Mouse (Mus musculus) telencephalon, adult 2 months (tissue): ENCODE results near the gene Ncoa1.
"Not testable (repeated sequence)": the region's sequence is repeated elsewhere in the genome, so short reads cannot be mapped to it uniquely, and the experiment has no call there.

Experiments
- DNase-seq: peaks from one replicate; pipeline ENCODE4 v3.0.0-alpha.2; 2011; ENCODE audit warnings: low read depth, low spot score

The Ncoa1 gene

DNA sequence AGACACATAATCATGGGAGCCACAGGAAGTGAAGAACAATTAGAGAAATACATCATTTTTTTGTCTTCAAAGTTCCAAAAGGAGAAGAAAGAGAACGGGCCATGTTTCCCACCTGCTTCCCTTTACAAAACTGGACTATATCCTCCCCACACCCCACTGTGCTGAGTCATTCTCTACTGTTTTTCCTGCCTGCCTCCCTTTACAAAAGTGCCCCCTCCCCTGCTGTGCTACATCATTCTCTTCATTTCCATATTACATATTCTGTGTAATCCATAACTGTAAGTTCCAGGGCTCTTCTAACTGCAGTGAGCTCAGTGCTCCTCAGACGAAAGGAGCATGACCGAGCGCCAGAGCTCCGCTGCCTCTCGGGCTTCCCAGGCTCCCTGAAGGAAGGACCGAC lies 80.8 kb downstream of the Ncoa1 start:
- DNase-seq = no peak

DNA sequence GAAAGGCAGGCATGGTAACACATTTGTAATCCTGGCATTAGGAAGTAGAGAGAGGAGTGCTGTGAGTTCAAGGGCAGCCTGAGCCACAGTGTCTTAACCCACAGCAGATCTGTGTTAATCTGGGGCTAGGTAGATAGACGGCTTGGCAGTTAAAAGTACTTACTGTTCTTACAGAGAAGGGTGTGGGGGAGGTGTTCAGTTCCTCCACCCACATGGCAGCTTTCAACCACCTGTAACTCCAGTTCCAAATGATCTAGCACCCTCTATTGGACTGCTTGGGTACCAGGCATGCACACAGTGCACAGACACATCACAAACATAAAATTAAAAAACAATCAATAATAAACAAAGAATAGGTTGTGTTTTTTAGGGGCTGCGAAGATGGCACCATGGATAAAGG lies 84.4 kb downstream of the Ncoa1 start:
- DNase-seq = no peak

- no peak for DNase-seq
Measured at GRCm38 (mm10) chr12:4392074-4392473, 84.9 kb downstream of the Ncoa1 start.

DNA sequence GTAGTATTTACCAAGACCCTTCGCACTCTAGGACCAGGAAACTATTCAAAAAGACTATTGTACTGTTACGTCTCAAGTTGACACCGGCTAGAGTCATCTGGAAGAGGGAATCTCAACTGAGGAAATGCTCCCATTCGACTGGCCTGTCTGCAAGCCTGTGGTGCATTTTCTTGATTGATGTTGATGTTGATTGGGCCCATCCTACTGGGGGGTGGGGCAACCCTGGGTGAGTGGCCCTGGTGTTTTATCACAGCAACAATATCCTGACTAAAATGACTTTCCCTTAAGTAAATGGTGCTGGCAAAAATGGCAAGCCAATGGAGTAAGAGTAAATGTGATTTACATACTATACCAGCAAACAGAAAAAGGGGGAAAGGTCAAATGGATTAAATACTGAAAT lies 85.7 kb downstream of the Ncoa1 start:
- no peak for DNase-seq

- no peak for DNase-seq
Measured at GRCm38 (mm10) chr12:4390721-4391120, 86.3 kb downstream of the Ncoa1 start.

DNA sequence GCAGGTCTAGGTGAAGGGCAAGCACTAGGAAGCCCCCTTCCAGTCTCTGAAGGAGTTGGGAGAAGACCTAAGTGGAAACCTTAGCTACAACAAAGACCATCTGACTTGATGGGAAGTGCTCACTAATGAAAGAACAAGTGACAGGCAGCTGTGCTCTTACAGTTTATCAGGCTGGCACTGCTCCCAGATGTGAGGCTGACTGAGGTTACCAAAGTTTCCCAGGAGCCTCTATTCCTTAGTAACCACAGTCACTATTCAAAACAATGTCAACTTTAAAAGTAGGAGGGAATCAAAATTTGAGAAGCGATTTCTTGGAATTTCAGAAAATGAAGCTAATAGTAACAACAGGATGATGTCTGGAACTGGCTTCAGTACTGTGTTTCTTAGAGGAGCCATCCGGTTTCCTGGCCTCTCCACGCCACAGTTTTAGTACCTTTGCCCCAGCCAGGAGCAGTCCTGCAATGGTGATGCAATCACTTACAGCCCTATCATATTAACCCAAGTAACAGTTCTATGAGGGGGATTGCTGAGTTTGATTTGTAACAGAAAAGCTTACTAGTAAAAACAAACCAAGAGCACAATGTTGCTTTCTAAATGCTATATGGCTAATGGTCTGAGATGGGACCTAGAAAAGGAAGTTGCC lies 90.8 kb downstream of the Ncoa1 start:
- DNase-seq = no peak

GRCm38 (mm10) chr12:4383061-4383460 lies 93.9 kb downstream of the Ncoa1 start:
- no peak for DNase-seq

GRCm38 (mm10) chr12:4379298-4379957 lies 97.6 kb downstream of the Ncoa1 start:
- no peak for DNase-seq

DNA sequence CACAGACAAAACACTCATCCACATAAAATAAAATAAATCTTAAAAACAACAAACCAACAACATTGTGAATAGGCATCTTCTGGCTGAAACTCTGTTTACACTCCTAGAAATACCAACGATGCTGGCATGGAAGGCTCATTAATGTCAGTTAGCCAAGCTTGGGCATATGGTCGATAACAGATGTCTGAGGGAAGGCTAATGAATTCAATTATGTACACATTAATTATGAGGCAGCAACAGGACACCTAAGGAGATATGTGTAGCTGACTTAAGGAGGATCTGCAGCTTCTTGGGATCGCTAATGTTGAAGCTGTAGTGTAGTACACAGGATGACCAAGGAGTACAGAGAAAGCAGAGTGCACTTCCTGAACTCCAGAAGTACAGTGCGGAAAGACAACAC lies 100.5 kb downstream of the Ncoa1 start:
- DNase-seq = no peak

GRCm38 (mm10) chr12:4374816-4375493 lies 102.0 kb downstream of the Ncoa1 start:
- no peak for DNase-seq

DNA sequence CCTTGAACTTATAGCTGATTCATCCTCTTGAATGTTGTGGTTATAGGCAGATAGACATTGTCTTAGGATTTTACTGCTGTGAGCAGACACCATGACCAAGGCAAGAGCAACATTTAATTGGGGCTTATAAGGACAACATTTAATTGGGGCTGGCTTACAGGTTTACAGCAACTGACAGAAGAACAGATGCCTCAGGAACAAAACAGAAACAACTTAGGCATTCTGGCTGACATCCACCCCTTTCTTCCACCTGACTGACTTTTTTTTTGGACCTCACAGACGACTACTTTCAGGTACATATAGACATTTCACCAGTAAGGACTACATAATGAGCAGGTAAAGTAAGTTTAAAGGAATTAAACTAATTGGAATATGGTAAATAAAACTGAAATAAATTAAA lies 105.6 kb downstream of the Ncoa1 start:
- no peak for DNase-seq

- no peak for DNase-seq
Measured at GRCm38 (mm10) chr12:4365951-4366350, 111.0 kb downstream of the Ncoa1 start.

GRCm38 (mm10) chr12:4359475-4359874 lies 117.5 kb downstream of the Ncoa1 start:
- DNase-seq = no peak

DNA sequence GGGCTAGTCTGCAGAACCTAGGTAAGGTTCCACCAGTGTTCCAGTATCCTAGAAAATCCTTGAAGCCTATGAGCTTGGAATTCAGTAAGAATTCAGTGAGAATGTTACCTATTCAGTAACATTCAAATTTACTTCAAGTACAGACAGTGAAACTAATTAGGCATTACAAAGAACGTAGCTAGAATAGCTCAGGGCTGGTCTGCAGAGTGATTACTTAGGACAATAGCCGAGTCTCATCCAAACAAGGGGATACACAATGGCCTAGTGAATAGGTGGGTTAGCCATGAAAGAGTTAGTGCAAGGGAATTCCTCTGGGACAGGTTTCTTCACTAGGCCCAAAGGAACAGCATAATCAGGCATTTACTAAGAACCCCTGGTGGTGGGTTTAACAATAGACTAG lies 118.3 kb downstream of the Ncoa1 start:
- DNase-seq = not testable (repeated sequence)

GRCm38 (mm10) chr12:4358100-4358499 lies 118.9 kb downstream of the Ncoa1 start:
- no peak for DNase-seq

DNA sequence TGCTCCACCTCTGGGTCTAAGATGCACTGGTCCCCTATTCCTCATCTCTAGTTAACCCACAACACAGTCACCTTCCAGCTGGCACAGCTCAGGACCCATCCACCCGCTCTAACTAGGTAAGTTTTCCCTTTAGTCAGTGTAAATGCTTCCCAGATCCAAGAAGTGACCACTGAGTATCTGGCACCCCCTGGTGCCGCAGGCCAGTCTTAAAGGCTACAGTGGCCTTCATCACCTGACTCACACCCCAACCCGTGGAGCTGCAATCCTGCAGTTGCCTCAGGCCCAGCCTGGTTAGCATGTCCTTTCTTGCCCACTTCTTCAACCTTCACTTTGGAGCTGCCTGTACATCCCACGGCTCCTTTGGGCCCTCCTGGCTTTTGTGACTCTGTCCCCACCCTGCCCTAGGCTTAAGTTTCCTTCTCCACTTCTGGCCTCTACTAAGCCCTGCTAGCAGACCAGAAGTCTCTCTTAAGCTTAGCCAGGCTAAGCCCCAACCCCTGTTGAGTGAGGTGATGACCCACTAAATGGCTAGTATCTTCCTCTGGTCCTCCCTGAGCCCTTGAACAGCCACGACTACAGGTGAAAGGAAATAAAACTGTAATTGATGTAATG lies 120.0 kb downstream of the Ncoa1 start:
- no peak for DNase-seq

GRCm38 (mm10) chr12:4355019-4355730 lies 121.8 kb downstream of the Ncoa1 start:
- DNase-seq = no peak

DNA sequence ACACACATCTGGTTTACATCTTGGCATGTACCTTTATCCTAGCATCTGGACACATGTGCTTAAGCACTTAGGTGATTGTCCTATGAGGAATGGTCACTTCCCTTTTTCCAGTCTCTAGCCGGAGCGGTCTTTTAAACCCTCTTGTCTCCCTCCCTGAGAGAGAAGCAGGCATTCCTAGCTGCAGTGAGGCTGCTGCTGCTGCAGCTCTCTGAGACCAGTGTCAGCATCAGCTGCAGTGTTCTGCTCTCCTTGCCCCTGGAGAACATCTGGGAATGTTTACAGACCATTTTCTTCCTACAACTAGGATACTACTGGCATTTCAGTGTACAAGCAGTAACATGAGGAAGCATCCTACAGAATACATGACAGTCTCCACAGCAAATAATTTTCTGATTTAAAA lies 133.8 kb downstream of the Ncoa1 start:
- no peak for DNase-seq

DNA sequence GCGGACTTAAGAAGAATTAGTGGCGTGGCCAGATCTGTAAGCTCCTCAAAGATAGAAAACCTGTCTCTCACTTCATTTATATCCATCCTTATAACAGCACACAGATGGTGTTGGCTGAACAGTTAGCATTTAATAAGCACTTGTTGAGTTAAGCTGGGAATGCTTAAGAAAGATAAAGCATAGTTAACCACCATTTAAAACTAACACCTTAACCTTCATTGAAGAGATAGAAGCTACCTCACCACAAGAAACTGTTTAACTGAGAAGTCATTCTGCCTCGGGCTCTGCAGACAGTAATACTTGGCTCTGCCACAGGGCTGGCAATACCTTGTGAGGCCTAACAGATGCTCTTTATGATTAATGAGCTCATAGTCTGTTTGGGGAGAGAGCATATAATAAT lies 134.9 kb downstream of the Ncoa1 start:
- DNase-seq = no peak

DNA sequence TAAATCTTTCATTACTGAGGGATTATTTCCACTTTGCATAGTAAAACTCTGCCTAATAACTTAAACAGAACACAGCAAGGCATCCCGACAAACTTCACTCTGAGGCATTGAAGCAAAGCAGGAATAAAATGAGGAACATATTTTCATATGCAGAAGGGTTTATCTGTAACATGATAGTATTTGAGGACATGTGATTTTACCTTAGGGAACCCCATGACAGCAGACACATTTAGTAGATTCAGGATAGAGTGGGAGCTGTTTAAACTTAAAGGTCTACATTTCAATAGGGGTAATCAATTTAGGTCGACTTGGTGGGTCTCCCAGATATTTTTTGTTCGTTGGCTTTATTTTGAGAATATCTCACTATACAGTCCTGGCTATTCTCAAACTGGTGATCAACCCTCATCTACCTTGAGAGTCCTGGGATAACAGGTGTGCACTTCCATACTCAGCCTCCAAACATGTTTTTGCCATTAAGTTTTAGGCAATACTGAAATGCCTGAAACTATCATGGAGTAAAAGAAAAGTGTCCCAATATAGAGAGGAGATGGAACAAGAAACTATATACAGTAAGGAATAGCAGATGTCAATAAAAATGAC lies 136.6 kb downstream of the Ncoa1 start:
- no peak for DNase-seq

DNA sequence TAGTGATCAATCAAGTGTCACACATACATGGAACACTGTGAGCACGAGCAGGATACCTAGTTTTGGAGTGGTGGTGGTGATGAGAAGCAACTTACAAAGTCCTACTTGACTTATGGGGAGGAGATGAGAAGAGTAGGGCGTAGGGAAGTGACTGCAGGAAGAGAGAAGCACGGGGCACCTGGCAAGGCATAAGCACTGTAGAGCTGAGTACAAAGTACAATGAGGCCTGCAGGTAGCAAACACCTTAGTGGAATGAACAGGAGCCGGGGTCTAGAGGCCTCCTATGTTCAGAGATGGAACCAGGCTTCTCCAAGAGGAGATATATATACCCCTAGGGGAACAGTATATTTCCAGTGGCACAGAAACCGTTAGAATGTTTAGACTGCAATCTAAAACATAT lies 153.4 kb downstream of the Ncoa1 start:
- DNase-seq = no peak

GRCm38 (mm10) chr12:4322227-4322626 lies 154.8 kb downstream of the Ncoa1 start:
- no peak for DNase-seq
